Mouse (Mus musculus) gastrocnemius, postnatal 10 days (tissue): ENCODE data around the gene Gm11492. TPM values are rescaled to one million over a fixed set of nuclear protein-coding genes. Genes with fewer than 3 reads are reported as not detected.
A peak's percentile ranks its signal among the peaks of the same experiment; 100 is the strongest.

Experiments
- DNase-seq: peaks from one replicate; pipeline ENCODE4 v3.0.0; 2021; ENCODE audit warnings: mixed read lengths
- long read RNA-seq, 2 experiments: library from polyadenylated mRNA; stranded (forward); transcript quantifications; one replicate each; pipeline ENCODE4 v2.0.0; 2021
- total RNA-seq, 2 experiments: library from RNA; stranded (reverse); gene quantifications; 2 replicates each; pipeline ENCODE4 v1.2.3; 2021

Gene Gm11492
- total RNA-seq = not detected
- long read RNA-seq, experiment 1 = 0 reads
- long read RNA-seq, experiment 2 = 0 reads

GRCm38 (mm10) chr11:87566501-87566900, at the start of gene Gm11492:
TSS of gene Gm11492 (plus strand) at chr11:87566653.
- no peak for DNase-seq

- DNase-seq = no peak
Measured at GRCm38 (mm10) chr11:87519260-87519659, 47.2 kb upstream of the Gm11492 start.

GRCm38 (mm10) chr11:87523466-87523865, 43.0 kb upstream of the Gm11492 start:
- no peak for DNase-seq

DNA sequence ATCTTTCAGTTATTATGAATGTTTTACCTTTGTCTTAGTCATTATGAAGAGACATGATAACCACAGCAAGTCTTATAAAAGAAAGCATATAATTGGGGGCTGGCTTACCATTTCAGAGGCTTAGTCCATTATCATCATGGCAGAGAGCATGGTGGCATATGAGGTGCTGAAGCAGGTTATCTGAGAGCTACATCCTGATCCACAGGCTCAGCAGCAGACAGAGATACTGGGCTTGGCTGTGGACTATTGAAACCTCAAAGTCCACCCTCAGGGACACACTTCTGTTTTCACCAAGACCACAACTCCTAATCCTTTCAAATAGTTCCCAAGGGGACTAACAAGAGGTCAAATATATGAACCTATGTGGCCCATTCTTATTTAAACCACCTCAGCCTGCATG, 42.5 kb upstream of the Gm11492 start:
- DNase-seq = no peak

DNA sequence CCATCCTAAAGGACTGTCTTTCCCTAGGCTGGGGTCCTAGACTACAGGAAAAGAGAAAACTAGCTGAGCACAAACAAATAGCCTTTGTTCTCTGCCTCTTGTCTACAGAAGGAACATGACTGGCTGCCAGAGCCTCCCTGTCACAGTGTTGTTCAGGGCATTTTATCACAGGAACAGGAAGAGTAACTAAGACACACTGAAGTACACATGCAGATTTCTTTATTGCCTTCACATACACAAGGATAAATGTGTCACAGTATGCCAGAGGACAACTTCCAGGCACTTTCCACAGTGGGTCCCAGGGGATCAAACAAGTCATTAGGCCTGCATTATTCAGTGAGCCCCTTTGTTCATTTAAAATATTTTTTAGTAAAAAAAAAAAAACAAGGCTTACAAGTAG, 41.7 kb upstream of the Gm11492 start:
- DNase-seq = no peak

DNA sequence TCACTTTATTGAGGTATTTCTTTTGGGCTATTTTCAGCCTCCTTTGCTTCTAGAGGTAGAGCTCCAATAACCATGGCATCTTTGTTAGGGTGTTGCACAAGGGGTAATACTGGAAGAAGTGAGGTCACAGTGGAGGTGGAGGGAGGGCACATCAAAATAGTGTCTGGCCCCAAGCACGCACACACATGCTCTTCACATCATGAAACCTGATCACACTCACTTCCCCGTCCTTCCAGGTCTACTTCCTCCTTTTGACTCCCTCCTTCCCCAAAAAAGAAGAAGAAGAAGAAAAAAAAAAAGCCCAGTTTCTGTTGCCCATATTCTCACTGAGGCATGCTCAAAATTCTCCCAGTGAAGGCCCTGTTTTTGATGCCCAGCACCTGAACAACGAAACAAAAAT, 39.1 kb upstream of the Gm11492 start:
- DNase-seq = no peak

DNA sequence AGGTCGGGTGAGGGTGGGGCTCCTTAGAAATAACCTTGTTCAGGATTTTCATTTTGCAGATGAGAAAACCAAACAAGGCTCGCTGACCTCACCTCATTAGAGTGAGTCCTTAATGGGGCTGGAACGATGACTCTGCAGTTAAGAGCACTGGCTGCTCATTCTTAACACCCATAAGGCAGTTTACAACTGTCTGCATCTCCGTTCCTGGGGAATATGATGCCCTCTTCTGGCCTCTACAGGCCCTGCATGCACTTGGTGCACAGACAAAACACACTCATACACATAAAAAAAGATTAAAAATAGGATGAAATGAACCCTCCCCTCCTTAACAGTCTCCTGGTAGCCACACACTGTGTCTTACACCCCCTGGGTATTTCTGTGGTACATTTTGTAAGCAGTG, 38.5 kb upstream of the Gm11492 start:
- DNase-seq = no peak

DNA sequence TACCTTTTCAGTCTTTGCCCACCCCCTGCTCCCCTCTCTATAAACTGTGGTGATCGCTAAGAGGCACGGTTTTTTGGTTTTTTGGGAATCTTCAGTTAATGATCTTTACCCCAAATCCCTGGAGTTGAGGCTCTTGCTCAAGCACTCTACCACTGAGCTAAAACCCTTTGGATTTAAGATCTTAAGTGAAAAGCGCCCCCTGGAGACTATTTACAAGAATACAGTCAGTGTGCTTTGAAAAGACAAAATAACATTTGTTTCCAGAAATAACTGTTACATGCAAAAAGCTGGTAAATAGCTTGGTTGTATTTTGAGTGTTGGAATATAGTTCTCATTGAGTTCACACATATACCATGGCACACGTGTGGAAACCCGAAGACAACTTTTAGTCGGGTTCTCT, 34.8 kb upstream of the Gm11492 start:
- DNase-seq = no peak

GRCm38 (mm10) chr11:87542285-87542684, 24.2 kb upstream of the Gm11492 start:
- no peak for DNase-seq

GRCm38 (mm10) chr11:87542906-87543305, 23.5 kb upstream of the Gm11492 start:
- DNase-seq = no peak

- no peak for DNase-seq
Measured at GRCm38 (mm10) chr11:87553342-87553741, 13.1 kb upstream of the Gm11492 start.

DNA sequence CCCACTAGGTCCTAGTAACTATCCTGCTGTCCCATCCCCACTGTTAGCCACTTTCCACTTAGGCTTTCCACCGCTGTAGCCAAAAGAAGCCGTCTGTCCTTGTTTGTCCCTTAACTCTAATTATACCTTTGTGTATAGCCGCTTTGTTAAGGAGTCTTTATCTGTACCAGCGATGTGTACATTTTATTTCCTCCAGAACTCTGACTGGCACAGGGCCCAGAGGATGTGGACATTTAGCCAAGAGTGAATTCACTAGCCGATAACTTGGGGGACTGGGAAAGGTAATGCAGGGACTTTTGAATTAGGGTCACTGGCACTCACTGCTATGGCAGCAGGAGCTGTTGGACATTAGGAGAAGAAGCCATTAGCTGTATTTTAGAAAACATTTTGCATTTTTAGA, 12.1 kb upstream of the Gm11492 start:
- no peak for DNase-seq

DNA sequence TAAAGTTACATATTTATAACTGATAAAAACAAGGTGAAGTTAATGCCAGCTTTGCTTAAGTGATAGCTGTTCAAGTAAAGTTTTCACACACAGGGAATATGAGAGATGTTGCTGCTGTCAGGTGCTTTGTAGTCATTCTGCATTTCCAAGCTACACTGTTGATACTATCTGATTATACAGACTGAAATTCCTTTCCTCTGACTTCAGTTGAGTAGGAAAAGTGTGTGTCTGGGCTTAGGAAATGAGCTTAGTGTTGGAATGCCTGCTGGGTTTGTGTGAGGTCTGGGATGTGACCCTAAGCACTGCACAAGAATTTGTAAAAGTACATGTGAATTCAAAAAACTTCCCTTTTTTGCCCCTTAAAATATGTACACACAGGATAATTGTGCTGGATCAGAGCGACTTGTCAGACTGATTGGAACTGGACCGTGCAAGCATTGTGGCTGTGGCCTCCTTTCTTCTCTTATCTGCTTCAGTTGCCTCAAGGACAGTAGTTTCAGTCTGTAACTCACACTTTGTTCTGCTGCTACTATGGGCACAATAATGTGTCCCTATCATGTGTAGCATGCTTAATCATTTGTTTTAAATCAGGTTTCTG, 11.2 kb upstream of the Gm11492 start:
- no peak for DNase-seq

GRCm38 (mm10) chr11:87561208-87561607, 5.2 kb upstream of the Gm11492 start:
- DNase-seq = no peak

GRCm38 (mm10) chr11:87568255-87568953, 2.0 kb downstream of the Gm11492 start, which contains the start of gene Sept4:
TSS of gene Sept4 (plus strand) at chr11:87568903.
- DNase-seq = no peak

DNA sequence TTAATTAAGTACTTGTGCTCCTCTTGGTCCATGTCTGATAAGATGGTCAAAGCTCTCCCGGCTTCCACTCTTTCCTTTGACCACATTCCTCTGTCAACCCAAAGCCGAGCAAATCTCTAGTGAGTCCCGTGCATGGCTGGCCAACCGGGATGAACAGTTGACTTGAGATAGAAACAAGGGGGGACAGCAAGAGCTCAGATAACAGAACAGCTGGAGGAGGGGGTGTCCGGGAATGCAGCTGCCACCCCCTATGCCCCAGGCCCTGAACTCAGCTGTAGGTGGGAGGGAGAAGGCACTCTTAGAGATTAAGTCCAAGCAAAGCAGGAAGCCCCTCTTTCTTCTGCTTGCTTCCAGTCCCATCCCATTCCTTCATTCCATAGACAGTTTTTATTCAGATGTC, 4.3 kb downstream of the Gm11492 start:
- DNase-seq = no peak

- no peak for DNase-seq
Measured at GRCm38 (mm10) chr11:87571361-87571950, 5.0 kb downstream of the Gm11492 start.

GRCm38 (mm10) chr11:87573751-87574150, 7.3 kb downstream of the Gm11492 start:
- no peak for DNase-seq

DNA sequence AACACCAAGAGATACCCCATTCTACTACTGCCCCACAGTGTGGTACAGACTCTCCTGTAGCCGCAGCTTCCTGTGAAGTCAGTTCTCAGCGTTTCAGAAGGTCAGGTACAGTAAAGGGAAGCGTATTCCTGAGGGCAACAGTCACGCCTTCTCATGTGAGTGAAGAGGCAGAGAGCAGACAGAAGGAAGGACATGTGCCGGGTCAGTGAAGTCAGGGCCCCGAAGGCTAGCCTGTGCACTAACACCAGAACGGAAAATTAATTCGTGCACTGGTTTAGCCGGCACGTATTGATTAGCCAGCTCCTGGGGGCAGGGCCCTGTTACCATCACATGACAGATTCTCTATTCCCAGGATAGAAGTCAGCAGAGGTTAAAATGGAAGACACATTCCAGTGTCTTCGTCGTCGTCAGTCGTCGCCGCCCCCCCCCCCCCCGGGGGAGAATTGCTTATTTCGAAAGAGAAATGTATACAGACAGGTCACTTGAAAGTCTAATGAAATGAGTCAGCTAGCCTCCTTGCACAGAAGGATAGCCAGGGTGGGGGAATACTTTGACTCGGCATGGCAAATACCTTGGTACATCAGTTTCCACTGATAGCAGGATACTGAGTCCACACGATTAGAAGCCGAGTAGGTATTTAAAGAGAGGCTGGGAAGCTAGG, 8.2 kb downstream of the Gm11492 start:
- no peak for DNase-seq

DNA sequence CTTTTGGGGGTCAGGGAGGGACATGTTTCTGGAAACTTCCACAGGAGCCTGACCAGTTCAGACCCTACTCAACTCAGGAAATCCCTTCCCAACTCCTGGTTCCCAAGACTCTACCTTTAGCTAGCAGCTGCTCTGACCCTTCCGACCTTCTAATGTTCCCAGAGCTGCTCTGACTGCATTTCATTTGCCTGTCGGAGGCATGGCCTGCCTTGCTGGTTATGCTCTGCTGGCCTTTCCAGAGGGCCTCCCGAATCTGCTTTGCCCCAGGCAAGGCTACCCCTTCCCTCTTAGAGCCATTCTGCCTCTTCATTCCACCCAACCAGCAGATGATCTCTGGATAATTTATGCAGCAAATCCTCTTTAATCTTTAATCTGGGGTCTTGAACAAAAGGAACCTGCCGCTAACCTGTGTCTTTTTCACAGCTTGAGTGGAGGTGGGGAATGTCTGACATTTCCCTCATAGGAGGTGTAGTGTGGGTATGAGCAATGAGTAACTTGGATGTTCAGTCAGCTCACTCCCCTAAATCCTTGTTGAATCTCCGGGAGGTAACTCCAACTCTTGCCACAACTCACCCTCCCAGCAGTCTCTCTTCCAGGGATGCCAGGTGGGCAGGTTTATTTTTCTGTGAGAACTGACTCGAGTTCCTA, 11.3 kb downstream of the Gm11492 start:
- no peak for DNase-seq

DNA sequence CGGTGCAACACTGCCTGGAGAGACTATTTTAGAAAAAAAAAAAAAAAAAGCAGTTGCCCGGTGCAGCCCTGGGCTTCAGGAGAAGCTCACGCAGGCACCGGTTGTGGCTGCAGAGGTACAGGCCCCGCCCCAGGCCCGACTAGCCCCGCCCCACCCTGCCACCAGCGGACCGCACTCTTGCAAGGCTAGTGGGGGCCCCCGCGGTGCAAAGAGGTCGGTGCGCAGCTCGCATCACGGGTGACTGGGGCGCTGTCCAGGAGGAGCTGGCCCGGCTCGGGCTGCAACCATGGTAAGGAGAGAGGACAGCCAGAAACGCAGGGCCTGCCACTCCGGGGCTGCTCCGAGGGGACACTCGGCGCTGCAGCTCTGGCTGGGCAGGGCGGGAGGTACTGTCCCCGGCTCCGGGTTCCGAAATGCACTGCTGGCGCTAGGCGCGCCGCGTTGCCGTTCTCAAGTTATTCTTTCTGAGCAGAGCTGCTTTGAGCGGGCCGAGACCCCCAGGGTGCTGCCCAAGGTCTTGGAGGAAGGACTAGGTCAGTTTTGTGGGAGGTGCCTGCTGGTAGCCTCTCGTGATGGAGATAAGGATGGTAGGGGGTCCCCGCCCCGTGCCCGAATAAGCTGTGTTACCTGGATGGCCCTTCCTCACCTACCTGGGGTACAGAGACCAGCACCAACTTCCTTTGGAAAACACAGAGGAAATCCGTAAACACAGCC, 12.0 kb downstream of the Gm11492 start:
- peak; percentile 70 for DNase-seq
